Mouse (Mus musculus) lung, adult 2 months (tissue): ENCODE measurements around the gene Tnp2.

Source experiments
- CTCF ChIP-seq: fragments of 200-500 bp; IDR thresholded peaks from 2 replicates; pipeline ENCODE4 v1.5.1; 2011; ENCODE audit warnings: mild to moderate bottlenecking, low read length, control low read depth; ENCODE audit not compliant: insufficient read depth
- POLR2A ChIP-seq: fragments of 200-500 bp; IDR thresholded peaks from 2 replicates; pipeline ENCODE4 v1.6.1; 2011; ENCODE audit warnings: low read depth, mild to moderate bottlenecking, control low read depth, low read length, borderline replicate concordance; ENCODE audit errors: extremely low read depth

GRCm38 (mm10) chr16:10825840-10826239, 37.4 kb upstream of the Tnp2 start:
- TF ChIP-seq CTCF = no peak
- no peak for TF ChIP-seq POLR2A
